Mouse (Mus musculus): Measurements from ENCODE around the gene Jsrp1.

The Jsrp1 gene

GRCm38 (mm10) chr10:80812391-80813041, 782 bp downstream of the Jsrp1 start:
- in situ Hi-C loops (cut with MboI, MseI): loop anchor here in 1 of 2 experiments (5.0 kb wide), 2 partner anchors 65 to 180 kb away; no protein-coding TSS in a partner anchor

DNA sequence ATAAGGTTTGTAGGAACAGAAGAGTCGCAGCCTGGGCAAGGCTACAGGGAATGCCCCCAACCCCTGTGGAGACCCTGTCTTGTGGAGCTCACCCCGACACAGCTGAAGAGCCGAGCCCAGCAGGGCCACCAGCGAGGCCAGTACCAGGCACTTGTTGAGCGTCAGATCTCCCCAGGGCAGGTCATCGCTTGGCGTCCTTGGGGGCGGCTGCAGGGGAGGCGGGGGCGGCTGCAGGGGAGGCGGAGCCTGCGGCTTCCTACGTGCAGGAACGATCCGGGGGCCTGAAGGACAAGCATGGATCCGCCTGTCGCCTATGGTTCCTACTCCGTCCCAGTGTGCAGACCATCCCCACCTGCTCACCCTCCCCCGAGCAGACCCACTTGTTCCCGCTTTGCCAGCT, 3.2 kb downstream of the Jsrp1 start:
- in situ Hi-C loops (cut with MboI, MseI): loop anchor here in 1 of 2 experiments (5.0 kb wide), 2 partner anchors 67 to 182 kb away; no protein-coding TSS in a partner anchor

GRCm38 (mm10) chr10:80808985-80809632, 4.2 kb downstream of the Jsrp1 start:
- in situ Hi-C loops (cut with MboI, MseI): loop anchor here in 1 of 2 experiments (5.0 kb wide), 1 partner anchor 188 kb away; no protein-coding TSS in a partner anchor

GRCm38 (mm10) chr10:80808099-80808984, 5.0 kb downstream of the Jsrp1 start:
- in situ Hi-C loops (cut with MboI, MseI): loop anchor here in 1 of 2 experiments (5.0 kb wide), 1 partner anchor 189 kb away; no protein-coding TSS in a partner anchor

DNA sequence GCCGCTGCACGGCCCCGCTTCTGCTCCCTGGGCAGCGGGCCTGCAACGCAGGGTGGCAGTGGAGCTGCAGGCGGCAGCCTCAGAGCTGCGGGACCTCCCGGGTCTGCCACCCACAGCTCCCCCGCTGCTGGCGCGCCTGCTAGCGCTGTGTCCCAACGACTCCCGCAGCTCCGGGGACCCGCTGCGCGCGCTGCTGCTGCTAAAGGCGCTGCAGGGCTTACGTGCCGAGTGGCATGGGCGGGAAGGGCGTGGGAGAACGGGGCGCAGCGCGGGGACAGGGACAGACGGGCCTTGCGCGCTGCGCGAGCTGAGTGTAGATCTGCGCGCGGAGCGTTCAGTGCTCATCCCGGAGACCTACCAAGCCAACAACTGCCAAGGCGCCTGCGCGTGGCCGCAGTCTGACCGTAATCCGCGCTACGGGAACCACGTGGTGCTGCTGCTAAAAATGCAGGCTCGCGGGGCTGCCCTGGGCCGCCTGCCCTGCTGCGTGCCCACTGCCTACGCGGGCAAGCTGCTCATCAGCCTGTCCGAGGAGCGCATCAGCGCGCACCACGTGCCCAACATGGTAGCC, 6.2 kb downstream of the Jsrp1 start:
- in situ Hi-C loops (cut with MboI, MseI): loop anchor here in 1 of 2 experiments (5.0 kb wide), 1 partner anchor 190 kb away; no protein-coding TSS in a partner anchor

DNA sequence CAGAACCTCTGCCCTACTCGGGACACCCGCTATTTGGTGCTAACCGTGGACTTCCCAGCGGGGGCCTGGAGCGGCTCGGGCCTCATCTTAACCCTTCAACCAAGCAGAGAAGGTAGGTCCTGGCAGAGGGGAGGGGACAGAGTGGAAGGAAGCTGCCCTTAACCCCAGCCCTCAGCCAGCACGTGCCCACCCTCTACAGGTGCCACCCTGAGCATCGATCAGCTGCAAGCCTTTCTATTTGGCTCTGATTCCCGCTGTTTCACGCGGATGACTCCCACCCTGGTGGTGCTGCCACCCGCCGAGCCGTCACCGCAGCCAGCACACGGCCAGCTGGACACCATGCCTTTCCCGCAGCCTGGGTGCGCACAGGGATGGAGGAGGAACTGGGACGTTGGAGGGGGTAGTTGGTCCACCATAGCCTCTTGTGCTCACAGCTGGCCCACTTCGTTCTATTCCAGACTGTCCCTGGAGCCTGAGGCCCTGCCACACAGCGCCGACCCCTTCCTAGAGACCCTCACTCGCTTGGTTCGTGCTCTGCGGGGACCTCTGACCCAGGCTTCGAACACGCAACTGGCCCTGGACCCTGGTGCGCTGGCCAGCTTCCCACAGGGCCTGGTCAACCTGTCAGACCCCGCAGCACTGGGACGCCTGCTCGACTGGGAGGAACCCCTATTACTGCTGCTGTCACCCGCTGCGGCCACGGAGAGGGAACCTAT, 6.8 kb downstream of the Jsrp1 start:
- in situ Hi-C loops (cut with MboI, MseI): loop anchor here in 1 of 2 experiments (5.0 kb wide), 1 partner anchor 191 kb away; no protein-coding TSS in a partner anchor

DNA sequence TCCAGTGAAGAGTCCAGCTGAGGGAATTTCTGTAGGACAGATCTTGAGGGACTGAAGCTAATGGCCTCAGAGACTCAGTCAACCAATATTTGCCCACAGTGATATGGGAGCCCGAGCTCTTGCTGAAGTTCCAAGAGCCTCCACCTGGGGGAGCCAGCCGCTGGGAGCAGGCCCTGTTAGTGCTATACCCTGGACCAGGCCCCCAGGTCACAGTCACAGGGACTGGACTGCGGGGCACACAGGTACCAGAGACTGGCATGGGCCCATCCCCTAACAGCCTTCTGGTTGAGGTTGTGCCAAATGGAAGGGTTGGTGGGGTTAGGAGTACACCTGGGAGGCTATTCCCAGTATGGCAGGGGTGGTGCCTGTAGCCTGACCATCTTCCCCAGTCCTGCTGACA, 7.4 kb downstream of the Jsrp1 start:
- in situ Hi-C loops (cut with MboI, MseI): loop anchor here in 1 of 2 experiments (5.0 kb wide), 1 partner anchor 191 kb away; no protein-coding TSS in a partner anchor

- in situ Hi-C loops (cut with MboI, MseI): loop anchor here in 1 of 2 experiments (5.0 kb wide), 1 partner anchor 192 kb away; no protein-coding TSS in a partner anchor
Observed at GRCm38 (mm10) chr10:80805322-80805721, 8.0 kb downstream of the Jsrp1 start.

DNA sequence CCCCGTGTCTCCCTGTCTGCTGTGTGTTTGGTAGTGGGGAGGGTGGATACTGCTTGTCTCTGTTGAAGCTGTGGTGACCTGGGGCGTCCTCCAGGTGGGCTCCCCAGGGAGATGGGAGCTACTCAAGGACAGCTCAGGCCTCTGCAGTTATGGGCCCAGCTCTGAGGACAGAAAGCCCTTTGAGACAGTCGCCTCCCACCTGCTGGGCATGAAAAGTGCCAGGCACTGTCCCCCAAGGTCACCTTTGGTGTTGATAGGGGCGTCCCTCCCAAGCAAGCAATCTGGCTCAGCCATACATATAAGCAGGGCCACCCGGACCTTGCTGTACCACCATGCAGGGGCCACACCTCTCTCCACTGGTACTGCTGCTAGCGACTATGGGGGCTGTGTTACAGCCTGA, 8.4 kb downstream of the Jsrp1 start, which contains the start of gene Amh:
TSS of gene Amh (plus strand) at position 328 of the 400 bp plus-strand sequence.
- in situ Hi-C loops (cut with MboI, MseI): loop anchor here in 1 of 2 experiments (5.0 kb wide), 1 partner anchor 192 kb away; no protein-coding TSS in a partner anchor

- in situ Hi-C loops (cut with MboI, MseI): no loop called here
Observed at GRCm38 (mm10) chr10:80804340-80804739, 9.0 kb downstream of the Jsrp1 start.

- in situ Hi-C loops (cut with MboI, MseI): no loop called here
Observed at GRCm38 (mm10) chr10:80802996-80803395, 10.3 kb downstream of the Jsrp1 start.

GRCm38 (mm10) chr10:80802204-80802912, 10.9 kb downstream of the Jsrp1 start:
- in situ Hi-C loops (cut with MboI, MseI): no loop called here

DNA sequence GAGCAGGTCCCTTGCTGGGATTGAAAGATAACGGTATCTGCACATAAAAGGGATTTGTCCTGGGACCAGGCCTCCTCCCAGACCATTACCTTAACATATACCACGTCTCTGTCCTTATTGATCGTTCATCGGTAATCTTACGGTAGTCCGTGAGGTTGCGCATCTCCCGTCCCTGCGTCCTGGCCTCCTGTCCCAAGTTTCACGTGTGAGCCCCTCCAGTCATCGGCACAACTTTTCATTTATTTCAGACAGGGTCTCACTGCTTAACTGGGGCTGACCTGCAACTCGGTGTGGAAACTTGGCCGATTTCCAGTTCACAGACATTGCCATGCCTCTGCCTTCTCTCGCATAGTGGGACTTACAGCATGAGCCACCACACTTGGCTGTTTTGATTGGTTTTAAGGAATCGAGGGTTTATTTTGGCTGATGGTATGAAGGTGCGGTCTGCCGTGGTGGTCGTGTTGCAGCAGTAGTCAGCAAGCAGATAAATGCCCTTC, 14.2 kb downstream of the Jsrp1 start:
- in situ Hi-C loops (cut with MboI, MseI): no loop called here

DNA sequence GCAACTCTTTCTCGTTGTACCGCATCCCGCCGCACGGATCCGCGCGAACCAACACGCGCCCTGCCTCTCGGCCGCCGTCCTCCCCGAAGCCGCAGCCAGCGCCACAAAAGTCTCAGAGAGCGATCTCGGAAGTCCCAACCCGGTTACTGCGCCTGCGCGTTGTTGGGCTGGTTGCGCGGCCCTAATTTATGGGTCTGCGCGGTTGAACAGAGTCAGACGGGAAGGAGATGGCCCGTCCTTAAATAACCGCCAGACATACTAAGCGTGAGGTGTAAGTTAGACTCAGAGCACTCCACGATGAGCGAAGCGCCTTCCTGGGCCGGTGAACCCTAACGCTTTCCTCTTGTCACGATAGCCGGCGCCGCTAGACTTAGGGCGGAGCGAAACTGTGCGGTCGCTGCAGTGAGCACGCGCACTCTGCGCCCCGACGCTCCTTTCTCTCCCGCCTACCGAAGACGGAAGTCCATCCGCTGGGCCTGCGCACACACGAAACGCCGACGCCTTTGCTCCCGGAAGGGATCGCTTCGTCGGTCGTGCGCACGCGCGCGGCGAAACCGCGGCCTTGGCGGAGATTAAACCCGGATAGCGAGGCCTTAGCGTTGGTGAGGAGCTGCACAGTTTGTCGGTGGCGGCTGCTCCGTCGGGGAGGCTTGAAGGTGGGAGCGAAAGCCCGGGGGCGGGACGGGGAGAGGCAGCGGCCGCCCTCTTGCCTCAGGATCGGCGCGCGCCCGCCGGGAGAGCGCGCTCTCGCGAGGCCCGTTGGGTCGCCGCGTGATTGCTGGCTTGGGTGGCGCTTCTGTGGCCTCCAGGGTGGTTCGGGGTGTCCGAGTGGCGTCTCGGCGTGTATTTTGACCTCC, 14.9 kb downstream of the Jsrp1 start, which contains the start of the genes Sf3a2 and Plekhj1:
TSS of gene Sf3a2 (plus strand) at position 49 of the 857 bp plus-strand sequence.
TSS of gene Plekhj1 (minus strand) at position 477 of the 857 bp plus-strand sequence.
- in situ Hi-C loops (cut with MboI, MseI): no loop called here

DNA sequence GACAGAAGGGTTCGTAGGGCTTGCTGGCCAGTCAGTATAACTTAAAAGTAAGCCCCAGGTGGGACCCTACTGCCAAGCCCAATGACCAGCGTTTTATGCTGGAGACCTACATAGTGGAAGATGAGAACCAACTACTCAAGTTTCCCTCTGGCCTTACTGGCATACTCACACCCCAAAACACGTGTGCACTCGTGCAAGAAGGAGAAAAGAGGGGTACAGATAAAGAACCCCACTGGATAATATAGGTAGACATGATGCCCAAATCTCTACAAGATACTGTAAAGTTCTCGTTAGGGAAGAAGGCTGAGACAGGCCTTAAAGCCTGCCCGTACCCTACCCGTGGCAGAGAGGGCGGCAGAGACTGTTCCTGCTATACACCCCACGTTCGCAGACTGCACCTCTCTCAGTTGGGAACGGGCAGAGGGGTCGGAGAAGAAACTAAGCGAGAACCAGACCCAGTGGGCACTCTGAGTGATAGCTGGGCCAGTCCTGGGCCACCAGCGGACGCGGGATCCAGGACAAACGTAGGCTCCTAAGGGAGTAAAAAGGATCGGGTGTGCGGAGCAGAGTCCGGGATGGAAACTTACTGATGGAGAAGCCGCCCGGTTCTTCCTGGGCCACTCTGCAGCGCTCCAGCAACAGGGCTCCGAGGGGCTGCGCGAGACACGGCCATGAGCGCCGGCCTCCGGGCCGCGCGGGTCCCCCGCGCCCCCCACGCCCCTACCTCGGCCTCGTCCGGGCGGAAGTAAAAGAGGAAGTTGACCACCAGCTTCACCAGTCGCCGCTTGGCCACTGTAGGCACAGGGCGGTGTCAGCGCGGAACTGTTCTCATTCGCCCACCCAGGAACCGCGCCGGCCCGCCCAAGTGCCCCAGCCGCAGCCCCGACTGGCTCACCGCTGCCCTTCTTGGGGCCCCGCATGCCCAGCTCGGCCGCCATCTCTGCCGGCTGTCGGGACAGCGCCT, 15.8 kb downstream of the Jsrp1 start:
- in situ Hi-C loops (cut with MboI, MseI): no loop called here

DNA sequence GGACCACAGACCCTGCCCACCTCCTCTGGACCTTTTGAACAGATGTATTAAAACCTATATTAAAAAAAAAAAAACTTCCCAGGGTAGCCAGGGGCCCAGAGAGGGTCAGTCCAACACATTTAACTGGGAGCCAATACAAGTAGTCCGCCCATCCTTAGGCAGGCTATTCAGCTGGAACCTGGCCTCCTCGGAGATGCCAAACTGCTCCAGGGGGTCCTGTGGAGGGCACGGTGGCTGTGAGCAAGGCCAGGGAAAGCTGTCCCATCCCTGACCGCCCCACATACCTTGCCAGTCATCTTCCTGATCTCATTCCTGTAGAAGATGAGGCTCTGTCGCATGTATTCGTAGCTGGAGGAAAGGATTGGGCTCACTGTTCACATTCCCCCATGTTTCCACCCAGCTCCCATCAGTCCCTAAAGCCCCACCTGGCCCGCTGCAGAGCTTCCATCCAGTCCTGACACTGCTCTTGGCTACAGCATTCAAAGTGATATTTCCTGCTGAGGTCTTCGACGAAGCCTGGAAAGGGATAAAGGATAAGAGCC, 16.9 kb downstream of the Jsrp1 start:
- in situ Hi-C loops (cut with MboI, MseI): no loop called here

- in situ Hi-C loops (cut with MboI, MseI): no loop called here
Observed at GRCm38 (mm10) chr10:80794750-80795149, 18.5 kb downstream of the Jsrp1 start.
